Mouse (Mus musculus) spleen, adult 2 months (tissue): ENCODE measurements around the gene Hoxa7. TPM values are rescaled to one million over a fixed set of nuclear protein-coding genes. Genes with fewer than 3 reads are reported as not detected.
A peak's percentile ranks its signal among the peaks of the same experiment; 100 is the strongest.

Experiments used
- DNase-seq, 2 experiments: peaks; one replicate each; pipeline versions ENCODE4 v3.0.0 to v3.0.0-alpha.2; 2012 to 2021; ENCODE audit warnings: low spot score in 2 of 2, low read depth in 1 of 2
- H3K27ac ChIP-seq: fragments of 200-500 bp; 2 replicates; pipeline ENCODE4 v1.5.1; 2012; ENCODE audit warnings: low read length, inconsistent platforms; ENCODE audit not compliant: insufficient read depth
- H3K27me3 ChIP-seq: fragments of 200-500 bp; 2 replicates; pipeline ENCODE4 v1.6.1; 2012; ENCODE audit warnings: mild to moderate bottlenecking, moderate library complexity, low read length, inconsistent platforms; ENCODE audit not compliant: control insufficient read depth, insufficient read depth
- H3K36me3 ChIP-seq: fragments of 200-500 bp; 2 replicates; pipeline ENCODE4 v1.6.1; 2012; ENCODE audit warnings: mild to moderate bottlenecking, low read length, inconsistent platforms; ENCODE audit not compliant: control insufficient read depth, insufficient read depth
- H3K4me1 ChIP-seq: fragments of 200-500 bp; 2 replicates; pipeline ENCODE4 v1.6.1; 2011; ENCODE audit warnings: inconsistent platforms; ENCODE audit not compliant: control insufficient read depth, insufficient read depth, insufficient read length
- H3K4me3 ChIP-seq: fragments of 200-500 bp; 2 replicates; pipeline ENCODE4 v1.5.1; 2011; ENCODE audit warnings: mild to moderate bottlenecking, inconsistent platforms; ENCODE audit not compliant: insufficient read depth, insufficient read length; ENCODE audit errors: extremely low read depth
- CTCF ChIP-seq: fragments of 200-500 bp; IDR thresholded peaks from 2 replicates; pipeline ENCODE4 v1.5.1; 2011; ENCODE audit warnings: mild to moderate bottlenecking, inconsistent platforms; ENCODE audit not compliant: insufficient read depth, insufficient read length, insufficient replicate concordance; ENCODE audit errors: extremely low read depth
- POLR2A ChIP-seq: fragments of 200-500 bp; IDR thresholded peaks from 2 replicates; pipeline ENCODE4 v1.6.1; 2011; ENCODE audit warnings: low read depth, low read length, inconsistent platforms
- WGBS: fragments of 180-500 bp; shearing (Covaris S2); methylation state at CpG from one replicate; pipeline ENCODE4 v1.1.7; 2018; 5-methylcytosine and 5-hydroxymethylcytosine counted together
- polyA plus RNA-seq: library from polyadenylated mRNA; depleted of rRNA; stranded (reverse); fragments of >200 nt; gene quantifications from 2 replicates; pipeline ENCODE4 v1.2.3, GENCODE M21; 2012

Gene Hoxa7
- polyA plus RNA-seq, 1 experiment, result 0.56 TPM

GRCm38 (mm10) chr6:52178918-52179665 lies 42.6 kb downstream of the Hoxa7 start:
- no peak overlapping the region for H3K4me3 ChIP-seq
- 79% methylated on average over 4 of the region's 4 CpGs for WGBS

GRCm38 (mm10) chr6:52177806-52178205 lies 43.8 kb downstream of the Hoxa7 start:
- TF ChIP-seq CTCF, result no peak
- TF ChIP-seq POLR2A, result no peak
- no peaks in the 10 kb centered on the region for H3K4me1 ChIP-seq
- no peak overlapping the region for H3K4me3 ChIP-seq
- H3K36me3 ChIP-seq, result no peaks in the 10 kb centered on the region
- peaks cover 2% of the 10 kb centered on the region; the same call in 1 of the 2 replicates for H3K27me3 ChIP-seq
- WGBS, result 81% methylated on average over 9 of the region's 9 CpGs
- no peak for DNase-seq
- H3K27ac ChIP-seq, result no peak overlapping the region

More at GRCm38 (mm10) chr6:52178918-52179665, 42.6 kb downstream of the Hoxa7 start:
- peaks cover 2% of the 10 kb centered on the region; the same call in 1 of the 2 replicates for H3K27me3 ChIP-seq
- H3K36me3 ChIP-seq, result no peaks in the 10 kb centered on the region
- H3K4me1 ChIP-seq, result no peaks in the 10 kb centered on the region
- H3K27ac ChIP-seq, result no peak overlapping the region
- no peak for DNase-seq
- TF ChIP-seq CTCF (no peak), POLR2A (no peak)

- 0 out of 2 replicates have a peak within 1 kb of the TSS, but pooled peaks have one; percentile 2 for H3K27ac ChIP-seq
These were observed 44.5 kb downstream of the Hoxa7 start, which contains the start of gene 5730596B20Rik for GRCm38 (mm10) chr6:52177061-52177735. TSS of gene 5730596B20Rik (plus strand) at chr6:52177498.

GRCm38 (mm10) chr6:52176391-52176790 lies 45.3 kb downstream of the Hoxa7 start:
- Histone ChIP-seq H3K4me1 (no peaks in the 10 kb centered on the region), H3K36me3 (no peaks in the 10 kb centered on the region), H3K27me3 (peaks cover 2% of the 10 kb centered on the region; the same call in 1 of the 2 replicates), H3K4me3 (no peak overlapping the region), H3K27ac (0 out of 2 replicates have a peak overlapping the region, but pooled peaks have one; percentile 2)
- TF ChIP-seq CTCF (no peak), POLR2A (no peak)
- WGBS, result 79% methylated on average over 6 of the region's 6 CpGs
- DNase-seq, result no peak

More at GRCm38 (mm10) chr6:52177061-52177735, 44.5 kb downstream of the Hoxa7 start, which contains the start of gene 5730596B20Rik:
- peaks cover 2% of the 10 kb centered on the region; the same call in 1 of the 2 replicates for H3K27me3 ChIP-seq
- H3K4me1 ChIP-seq, result no peaks in the 10 kb centered on the region
- H3K4me3 ChIP-seq, result no peak within 1 kb of the TSS; the same call in 1 of the 2 replicates
- no peaks in the 10 kb centered on the region for H3K36me3 ChIP-seq
- WGBS, result 79% methylated on average over 36 of the region's 36 CpGs
- no peak for DNase-seq
- TF ChIP-seq CTCF, result no peak
- TF ChIP-seq POLR2A, result no peak

GRCm38 (mm10) chr6:52175864-52176263 lies 45.8 kb downstream of the Hoxa7 start:
- DNase-seq, result no peak
- Histone ChIP-seq H3K36me3 (no peaks in the 10 kb centered on the region), H3K4me1 (no peaks in the 10 kb centered on the region), H3K4me3 (no peak overlapping the region), H3K27me3 (peaks cover 2% of the 10 kb centered on the region; the same call in 1 of the 2 replicates), H3K27ac (no peak overlapping the region)
- 63% methylated on average over 33 of the region's 35 CpGs for WGBS
- TF ChIP-seq POLR2A (no peak), CTCF (no peak)

GRCm38 (mm10) chr6:52174968-52175751 lies 46.5 kb downstream of the Hoxa7 start:
- WGBS, result 68% methylated on average over 41 of the region's 41 CpGs
- Histone ChIP-seq H3K4me3 (no peak overlapping the region), H3K27me3 (peaks cover 2% of the 10 kb centered on the region; the same call in 1 of the 2 replicates), H3K36me3 (no peaks in the 10 kb centered on the region), H3K27ac (0 out of 2 replicates have a peak overlapping the region, but pooled peaks have one; percentile 3), H3K4me1 (no peaks in the 10 kb centered on the region)
- no peak for DNase-seq
- TF ChIP-seq POLR2A (no peak), CTCF (no peak)
